Mouse (Mus musculus) hindbrain, embryonic 11.5 days (tissue): ENCODE data around the gene Rapgef5. TPM values are rescaled to one million over a fixed set of nuclear protein-coding genes. Genes with fewer than 3 reads are reported as not detected.

Experiments used
- ATAC-seq: fragments of 200-750 bp; cut with Nextera tagmentation; 2 replicates; pipeline ENCODE4 v1.8.0; 2017; ENCODE audit warnings: mild to moderate bottlenecking, moderate TSS enrichment, moderate library complexity; ENCODE audit not compliant: low FRiP score
- DNase-seq: peaks from one replicate; pipeline ENCODE4 v3.0.0-alpha.2; 2015; ENCODE audit warnings: low spot score
- H3K27ac ChIP-seq: fragments of 300-500 bp; sonication (generic); 2 replicates; pipeline ENCODE4 v1.5.1; 2014; ENCODE audit warnings: mild to moderate bottlenecking, low read depth, low read length
- H3K27me3 ChIP-seq: fragments of 300-500 bp; sonication (generic); 2 replicates; pipeline ENCODE4 v1.6.1; 2014; ENCODE audit warnings: mild to moderate bottlenecking, low read length, moderate library complexity, mixed read lengths; ENCODE audit not compliant: control insufficient read depth, insufficient read depth
- H3K36me3 ChIP-seq: fragments of 300-500 bp; sonication (generic); 2 replicates; pipeline ENCODE4 v1.6.1; 2014; ENCODE audit warnings: mild to moderate bottlenecking, low read length, moderate library complexity, mixed read lengths; ENCODE audit not compliant: control insufficient read depth, insufficient read depth
- H3K4me1 ChIP-seq: fragments of 300-500 bp; sonication (generic); replicated peaks from 2 replicates; pipeline ENCODE4 v1.6.1; 2014; ENCODE audit warnings: low read length, mixed read lengths; ENCODE audit not compliant: control insufficient read depth, insufficient read depth
- H3K4me2 ChIP-seq: fragments of 300-500 bp; sonication (generic); replicated peaks from 2 replicates; pipeline ENCODE4 v1.6.1; 2014; ENCODE audit warnings: mild to moderate bottlenecking, low read depth, low read length
- H3K4me3 ChIP-seq: fragments of 300-500 bp; sonication (generic); 2 replicates; pipeline ENCODE4 v1.5.1; 2014; ENCODE audit warnings: low read depth, low read length
- H3K9ac ChIP-seq: fragments of 300-500 bp; sonication (generic); 2 replicates; pipeline ENCODE4 v1.6.1; 2014; ENCODE audit warnings: low read depth, low read length
- H3K9me3 ChIP-seq: fragments of 300-500 bp; sonication (generic); 2 replicates; pipeline ENCODE4 v1.6.1; 2016; ENCODE audit warnings: low read length; ENCODE audit not compliant: control insufficient read depth
- WGBS: fragments of 180-500 bp; shearing (Covaris S2); extraction: QIAGEN DNeasy Blood & Tissue Kit; methylation state at CpG from one replicate; pipeline ENCODE4 v1.1.7; 2014; 5-methylcytosine and 5-hydroxymethylcytosine counted together
- polyA plus RNA-seq: library from polyadenylated mRNA; unstranded; fragments of >200 nt; fragmentation: Nextera tagmentation; extraction: Ambion mirVana; gene quantifications from 2 replicates; pipeline ENCODE4 v1.2.1, GENCODE M21; 2014

The Rapgef5 gene
- polyA plus RNA-seq, 1 experiment from 2014 or later: 23.8 TPM

DNA sequence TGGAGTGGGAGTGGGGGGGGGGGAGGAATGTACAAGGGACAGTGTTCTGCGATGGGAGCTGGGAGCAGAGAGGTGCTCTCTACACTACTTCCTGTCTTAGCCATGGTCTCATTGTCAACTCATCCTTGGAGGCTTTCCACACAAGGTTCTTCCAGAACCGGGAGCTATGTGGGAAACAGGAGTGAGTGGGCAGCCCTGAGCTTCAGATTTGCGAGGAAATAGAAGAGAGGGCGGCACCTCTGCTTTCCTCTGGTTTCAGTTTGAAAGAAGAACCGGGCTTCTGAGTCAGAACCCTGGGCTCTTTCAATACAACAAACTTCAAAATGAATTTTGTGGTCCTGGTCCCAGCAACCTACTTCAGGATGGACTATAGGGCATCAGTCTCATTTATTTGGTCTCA lies 244.1 kb downstream of the Rapgef5 start:
- ATAC-seq: no peak
- 86% methylated on average over 5 of the region's 5 CpGs for WGBS
- no peak for DNase-seq
- Histone ChIP-seq H3K36me3 (no peaks in the 10 kb centered on the region), H3K4me2 (no peak overlapping the region), H3K9ac (no peak overlapping the region), H3K27ac (no peak overlapping the region), H3K4me3 (no peak overlapping the region), H3K4me1 (no peaks in the 10 kb centered on the region), H3K9me3 (no peaks in the 10 kb centered on the region), H3K27me3 (no peaks in the 10 kb centered on the region)

DNA sequence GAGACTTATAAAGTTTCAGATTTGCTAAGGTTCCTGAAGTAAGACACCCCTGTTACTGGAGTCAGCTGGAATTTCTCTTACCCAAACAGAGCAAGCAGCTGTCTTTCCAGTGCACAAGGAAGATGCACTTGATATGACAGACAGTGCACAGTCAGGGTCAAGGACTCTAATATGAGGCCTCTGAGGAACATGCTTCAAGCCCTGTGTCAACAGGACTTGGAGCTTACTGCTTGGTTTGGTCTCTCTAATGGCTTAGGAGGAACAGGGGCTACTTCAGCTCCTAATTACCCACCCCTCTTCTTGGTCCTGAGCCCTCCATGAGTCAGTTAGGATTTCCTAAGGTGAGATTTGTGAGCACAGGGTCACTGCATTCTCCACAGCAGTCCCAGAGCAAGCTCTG lies 244.6 kb downstream of the Rapgef5 start:
- H3K4me1 ChIP-seq: no peaks in the 10 kb centered on the region
- H3K4me3 ChIP-seq: no peak overlapping the region
- no peaks in the 10 kb centered on the region for H3K36me3 ChIP-seq
- no peak overlapping the region for H3K27ac ChIP-seq
- ATAC-seq (no peak), DNase-seq (no peak)
- no peaks in the 10 kb centered on the region for H3K9me3 ChIP-seq
- H3K9ac ChIP-seq: no peak overlapping the region
- H3K4me2 ChIP-seq: no peak overlapping the region
- H3K27me3 ChIP-seq: no peaks in the 10 kb centered on the region

DNA sequence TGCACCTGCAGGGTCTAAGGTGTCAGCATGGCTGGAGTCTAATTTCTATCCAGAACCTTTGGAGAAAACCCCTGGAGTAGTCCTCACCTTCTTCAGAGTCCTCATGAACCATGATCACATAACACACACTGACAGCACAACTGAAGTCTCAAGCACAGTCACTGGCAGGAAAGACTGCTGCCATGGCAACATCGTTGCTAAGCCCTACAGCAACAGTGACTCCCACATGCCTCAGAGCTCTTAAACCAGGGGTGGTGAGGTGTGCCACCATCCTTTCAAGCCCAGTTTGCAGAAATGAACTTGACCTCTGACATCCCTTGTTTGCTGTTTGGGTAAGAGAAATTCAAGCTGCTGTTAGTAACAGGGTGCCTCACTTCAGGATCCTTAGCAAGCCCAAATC lies 245.4 kb downstream of the Rapgef5 start:
- 63% methylated on average over 1 of the region's 1 CpGs for WGBS
- no peaks in the 10 kb centered on the region for H3K9me3 ChIP-seq
- H3K9ac ChIP-seq: no peak overlapping the region
- no peak overlapping the region for H3K4me2 ChIP-seq
- H3K4me1 ChIP-seq: no peaks in the 10 kb centered on the region
- no peaks in the 10 kb centered on the region for H3K27me3 ChIP-seq
- H3K36me3 ChIP-seq: no peaks in the 10 kb centered on the region
- no peak overlapping the region for H3K27ac ChIP-seq
- DNase-seq (no peak), ATAC-seq (no peak)
- H3K4me3 ChIP-seq: no peak overlapping the region

DNA sequence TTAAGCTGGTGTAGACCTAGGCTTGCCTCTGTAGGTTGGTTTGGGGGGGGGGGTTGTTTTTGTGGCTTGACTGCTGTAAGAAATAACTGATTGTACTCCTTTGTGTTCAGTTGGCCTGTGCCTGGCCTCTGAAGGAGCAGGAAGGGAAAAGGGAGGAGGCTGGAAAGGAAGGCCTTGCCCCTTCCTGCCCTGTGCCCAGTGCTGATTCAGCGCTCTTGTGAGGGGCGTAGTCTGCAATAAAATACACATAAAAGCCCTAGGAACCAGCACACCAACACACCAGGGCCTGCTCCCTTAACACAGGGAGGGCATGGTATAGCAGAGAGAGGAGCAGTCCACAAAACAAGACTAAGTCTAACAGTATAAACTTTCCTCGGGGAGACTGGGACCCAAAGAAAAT lies 247.0 kb downstream of the Rapgef5 start:
- H3K4me2 ChIP-seq: no peak overlapping the region
- WGBS: 73% methylated on average over 3 of the region's 3 CpGs

DNA sequence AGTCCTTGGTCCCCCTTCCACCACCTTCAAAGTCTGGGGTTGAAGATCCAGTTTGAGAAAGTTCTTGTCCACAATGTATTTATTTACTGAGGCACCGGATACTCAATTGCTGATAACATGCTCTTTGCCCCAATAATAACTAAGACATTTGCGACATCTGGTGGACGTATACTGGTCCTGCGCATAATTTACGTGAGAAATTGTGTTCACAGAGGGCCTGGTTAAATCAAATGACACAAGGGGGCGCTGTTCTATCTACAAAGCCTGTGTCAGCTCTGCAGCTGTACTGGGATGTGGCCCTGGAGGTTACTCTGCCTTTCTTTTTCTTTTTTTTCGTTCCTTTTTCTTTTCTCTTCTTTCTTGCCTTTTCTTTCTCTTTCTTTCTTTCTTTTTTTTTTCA lies 248.6 kb downstream of the Rapgef5 start:
- WGBS: 10% methylated on average over 7 of the region's 7 CpGs
- H3K27ac ChIP-seq: no peak overlapping the region
- H3K27me3 ChIP-seq: no peaks in the 10 kb centered on the region
- H3K9ac ChIP-seq: no peak overlapping the region
- no peaks in the 10 kb centered on the region for H3K4me1 ChIP-seq
- no peaks in the 10 kb centered on the region for H3K9me3 ChIP-seq
- no peak overlapping the region for H3K4me2 ChIP-seq
- H3K4me3 ChIP-seq: no peak overlapping the region
- ATAC-seq (no peak), DNase-seq (peak; percentile 92)
- H3K36me3 ChIP-seq: no peaks in the 10 kb centered on the region

More for the DNA sequence above, 247.0 kb downstream of the Rapgef5 start:
- Histone ChIP-seq H3K36me3 (no peaks in the 10 kb centered on the region), H3K9me3 (no peaks in the 10 kb centered on the region), H3K27me3 (no peaks in the 10 kb centered on the region), H3K9ac (no peak overlapping the region), H3K4me3 (no peak overlapping the region), H3K4me1 (no peaks in the 10 kb centered on the region), H3K27ac (no peak overlapping the region)
- DNase-seq: no peak
- no peak for ATAC-seq

DNA sequence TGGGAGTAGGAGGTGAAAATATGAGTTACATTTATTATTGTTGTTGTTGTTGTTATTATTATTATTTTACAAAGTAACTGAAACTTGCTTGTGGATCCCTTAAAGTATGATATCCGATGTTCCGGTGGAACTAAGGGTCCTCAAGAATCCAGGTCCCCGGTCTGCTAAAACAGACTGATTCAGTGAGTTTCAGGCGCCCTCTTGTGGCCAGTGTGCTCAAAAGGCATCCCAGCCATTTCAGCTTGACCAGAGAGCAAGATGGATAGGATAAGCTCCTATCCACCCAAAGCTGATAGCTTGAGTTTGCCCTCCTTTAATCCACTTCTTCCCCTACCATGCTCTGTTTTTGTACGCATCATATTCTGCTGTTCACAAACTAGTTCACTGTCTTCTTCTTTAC lies 252.8 kb downstream of the Rapgef5 start:
- no peak overlapping the region for H3K27ac ChIP-seq
- ATAC-seq: no peak
- no peaks in the 10 kb centered on the region for H3K27me3 ChIP-seq
- H3K4me3 ChIP-seq: no peak overlapping the region
- no peak overlapping the region for H3K9ac ChIP-seq
- DNase-seq: peak; percentile 92
- no peaks in the 10 kb centered on the region for H3K4me1 ChIP-seq
- no peak overlapping the region for H3K4me2 ChIP-seq
- WGBS: 8% methylated on average over 5 of the region's 5 CpGs
- H3K36me3 ChIP-seq: no peaks in the 10 kb centered on the region
- H3K9me3 ChIP-seq: no peaks in the 10 kb centered on the region

DNA sequence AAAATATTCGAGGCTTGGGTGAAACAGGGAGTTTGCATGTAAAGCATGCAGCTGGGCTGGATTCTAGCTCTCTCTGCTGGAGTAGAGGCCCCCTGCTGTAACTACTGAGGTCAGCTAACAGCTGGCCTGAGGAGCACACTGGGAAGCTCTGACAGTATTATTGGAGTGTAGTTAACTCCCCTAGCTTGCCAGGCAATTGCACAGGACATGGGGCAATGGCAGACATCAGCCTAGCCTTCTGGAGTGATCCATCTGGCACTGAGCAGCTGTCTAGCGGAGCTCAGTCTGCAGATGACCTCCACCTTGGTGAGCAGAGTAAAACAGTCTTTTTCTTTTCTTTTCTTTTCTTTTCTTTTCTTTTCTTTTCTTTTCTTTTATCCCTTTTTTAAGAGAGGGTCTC lies 253.9 kb downstream of the Rapgef5 start:
- Histone ChIP-seq H3K36me3 (no peaks in the 10 kb centered on the region), H3K9me3 (no peaks in the 10 kb centered on the region), H3K9ac (no peak overlapping the region), H3K27me3 (no peaks in the 10 kb centered on the region), H3K4me2 (no peak overlapping the region), H3K4me3 (no peak overlapping the region), H3K4me1 (no peaks in the 10 kb centered on the region), H3K27ac (no peak overlapping the region)
- ATAC-seq (no peak), DNase-seq (no peak)
- 22% methylated on average over 2 of the region's 2 CpGs for WGBS

DNA sequence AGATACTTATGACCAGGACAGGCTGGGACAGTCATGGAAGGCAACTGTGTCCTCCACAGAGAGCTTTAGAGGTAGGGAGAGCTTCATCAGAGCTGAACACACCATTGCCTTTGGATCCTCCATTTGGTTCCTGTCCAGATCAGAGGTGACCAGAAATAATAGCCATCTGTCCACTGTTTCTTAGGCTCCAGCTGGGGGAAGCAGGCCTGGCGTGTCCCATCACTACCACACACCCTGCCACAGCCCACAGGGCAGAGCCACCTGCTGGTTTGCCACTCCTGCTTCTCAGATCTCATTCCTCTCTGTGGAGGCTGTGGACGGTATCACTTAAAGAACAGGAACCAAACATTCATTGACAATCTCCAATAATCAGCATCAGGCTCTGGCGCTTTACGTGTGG lies 254.9 kb downstream of the Rapgef5 start:
- no peaks in the 10 kb centered on the region for H3K9me3 ChIP-seq
- 87% methylated on average over 4 of the region's 4 CpGs for WGBS

DNA sequence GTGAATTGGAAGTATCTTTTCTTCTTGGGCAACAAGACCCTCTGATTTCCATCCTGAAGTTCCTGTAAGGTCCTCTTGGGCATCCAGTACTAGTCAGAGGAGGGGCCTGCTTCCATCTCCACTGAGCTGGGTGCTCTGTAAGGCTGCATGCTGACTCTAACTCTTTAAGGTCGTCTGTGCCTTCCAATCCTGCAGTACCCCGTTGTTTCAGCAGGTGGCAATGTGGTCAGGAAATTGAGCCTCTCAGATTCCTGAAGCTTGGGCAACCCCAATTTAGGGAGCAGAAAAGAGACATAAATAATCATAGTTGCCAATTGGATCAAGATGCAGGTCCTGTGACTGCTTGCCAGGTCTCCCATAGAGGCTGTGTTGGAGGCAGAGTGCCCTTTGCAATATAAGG lies 256.4 kb downstream of the Rapgef5 start:
- no peak overlapping the region for H3K9ac ChIP-seq
- no peak overlapping the region for H3K27ac ChIP-seq
- no peaks in the 10 kb centered on the region for H3K36me3 ChIP-seq
- ATAC-seq (0 out of 2 replicates have a peak, but pooled peaks have one; percentile 23), DNase-seq (peak; percentile 88)
- no peak overlapping the region for H3K4me2 ChIP-seq
- H3K9me3 ChIP-seq: no peaks in the 10 kb centered on the region
- no peaks in the 10 kb centered on the region for H3K4me1 ChIP-seq
- 6% methylated on average over 2 of the region's 2 CpGs for WGBS
- H3K4me3 ChIP-seq: no peak overlapping the region
- no peaks in the 10 kb centered on the region for H3K27me3 ChIP-seq

More for the DNA sequence above, 254.9 kb downstream of the Rapgef5 start:
- Histone ChIP-seq H3K27me3 (no peaks in the 10 kb centered on the region), H3K4me3 (no peak overlapping the region), H3K4me2 (no peak overlapping the region), H3K27ac (no peak overlapping the region), H3K36me3 (no peaks in the 10 kb centered on the region), H3K9ac (no peak overlapping the region), H3K4me1 (no peaks in the 10 kb centered on the region)
- ATAC-seq: no peak
- no peak for DNase-seq
